Mouse (Mus musculus) thymus, postnatal 25 days (tissue): ENCODE data around the gene Tomm20.
A peak's percentile ranks its signal among the peaks of the same experiment; 100 is the strongest.
"Not testable (repeated sequence)": the region's sequence is repeated elsewhere in the genome, so short reads cannot be mapped to it uniquely, and the experiment has no call there.

Experiments used
- DNase-seq: peaks from one replicate; pipeline ENCODE4 v3.0.0; 2022

The Tomm20 gene

GRCm38 (mm10) chr8:126945730-126946163 lies at the start of gene Tomm20:
Tomm20 (minus strand) TSS chr8:126945844.
- peak; percentile 94 for DNase-seq

GRCm38 (mm10) chr8:126994506-126994905 lies 48.9 kb upstream of the Tomm20 start:
- no peak for DNase-seq

DNA sequence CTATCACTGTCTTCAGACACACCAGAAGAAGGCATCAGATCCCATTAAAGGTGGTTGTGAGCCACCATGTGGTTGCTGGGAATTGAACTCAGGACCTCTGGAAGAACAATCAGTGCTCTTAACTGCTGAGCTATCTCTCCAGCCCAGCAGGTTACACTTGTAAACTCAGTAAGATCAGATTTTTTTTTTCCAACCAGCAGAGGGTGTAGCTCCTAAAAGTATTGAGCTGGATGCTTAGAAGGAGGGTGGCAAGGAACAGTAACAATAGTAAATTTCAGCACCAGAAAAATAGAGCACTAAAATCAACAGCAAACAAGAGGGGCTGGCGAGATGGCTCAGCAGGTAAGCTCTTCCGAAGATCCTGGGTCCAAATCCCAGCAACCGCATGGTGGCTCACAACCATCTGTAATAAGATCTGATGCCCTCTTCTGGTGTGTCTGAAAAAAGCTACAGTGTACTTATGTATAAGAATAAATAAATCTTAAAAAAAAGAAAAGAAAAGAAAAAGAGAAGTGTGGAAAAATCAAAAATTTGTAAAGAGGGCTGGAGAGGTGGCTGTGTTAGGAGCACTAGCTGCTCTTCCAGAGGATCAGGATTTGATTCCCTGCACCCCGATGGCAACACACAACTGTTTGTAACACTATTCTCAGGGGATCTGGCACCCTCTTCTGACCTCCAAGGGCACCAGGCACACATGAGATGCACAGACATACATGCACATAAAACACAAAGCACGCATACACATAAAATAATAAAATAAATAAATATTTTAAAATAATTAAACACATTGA lies 43.9 kb upstream of the Tomm20 start:
- DNase-seq: no peak

- no peak for DNase-seq
Observed at GRCm38 (mm10) chr8:126988346-126989006, 42.8 kb upstream of the Tomm20 start.

DNA sequence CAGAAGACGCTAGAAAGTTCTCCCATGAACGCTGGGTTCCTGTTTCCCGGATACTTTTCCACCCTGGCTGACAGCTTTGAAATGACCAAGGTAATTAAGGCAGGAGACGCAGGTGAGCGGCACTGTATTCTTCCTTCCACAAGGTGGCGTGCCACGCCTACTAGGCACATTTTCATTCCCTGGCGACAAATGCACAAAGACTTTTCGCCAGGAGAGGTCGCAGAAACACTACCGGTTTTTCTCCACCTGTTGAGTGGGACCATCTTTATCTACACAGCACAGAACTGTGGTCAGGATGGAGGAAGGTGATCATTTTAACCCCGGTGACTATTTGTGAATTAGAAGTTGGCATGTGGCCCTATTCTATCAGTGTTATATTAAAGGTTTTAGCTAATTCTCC lies 40.9 kb upstream of the Tomm20 start:
- DNase-seq: peak; percentile 79

- DNase-seq: no peak
Observed at GRCm38 (mm10) chr8:126980046-126980445, 34.4 kb upstream of the Tomm20 start.

GRCm38 (mm10) chr8:126979091-126979920 lies 33.7 kb upstream of the Tomm20 start:
- no peak for DNase-seq

- DNase-seq: not testable (repeated sequence)
Observed at GRCm38 (mm10) chr8:126978535-126978934, 32.9 kb upstream of the Tomm20 start.

GRCm38 (mm10) chr8:126978028-126978427 lies 32.4 kb upstream of the Tomm20 start:
- DNase-seq: no peak

DNA sequence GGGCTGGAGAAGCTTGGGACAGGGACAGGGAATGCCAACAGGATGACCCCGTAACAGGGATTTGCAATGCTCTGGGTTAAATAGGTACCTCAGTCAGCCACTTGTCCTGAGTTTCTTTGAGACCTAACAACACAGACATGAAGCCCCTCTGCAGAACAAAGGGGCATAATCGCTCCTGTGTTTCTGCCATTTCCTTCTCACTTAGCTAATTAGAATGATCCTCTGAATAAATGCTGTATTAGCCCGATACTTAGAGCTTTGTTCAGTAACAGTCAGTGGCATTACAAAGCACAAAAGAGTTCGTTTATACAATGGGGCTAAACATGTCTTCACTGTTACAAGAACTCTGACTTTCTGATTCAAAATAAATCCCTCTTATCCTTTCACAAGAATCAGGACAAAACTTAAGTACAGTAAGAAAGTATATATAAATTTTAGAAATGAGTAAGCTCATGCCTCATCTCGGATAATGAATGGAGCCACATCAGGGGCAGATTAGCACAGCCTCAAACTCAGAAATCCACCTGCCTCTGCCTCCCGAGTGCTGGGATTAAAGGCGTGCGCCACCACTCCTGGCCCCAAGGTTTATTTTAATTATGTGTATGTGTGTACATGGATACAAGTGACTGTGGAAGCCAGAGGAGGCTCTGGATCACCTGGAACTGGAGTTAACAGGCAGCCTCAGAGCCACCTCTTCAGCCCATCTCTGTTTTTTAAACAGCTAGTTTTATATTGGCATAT lies 31.1 kb upstream of the Tomm20 start:
- DNase-seq: no peak

- no peak for DNase-seq
Observed at GRCm38 (mm10) chr8:126975706-126976105, 30.1 kb upstream of the Tomm20 start.

- DNase-seq: no peak
Observed at GRCm38 (mm10) chr8:126974511-126974910, 28.9 kb upstream of the Tomm20 start.

DNA sequence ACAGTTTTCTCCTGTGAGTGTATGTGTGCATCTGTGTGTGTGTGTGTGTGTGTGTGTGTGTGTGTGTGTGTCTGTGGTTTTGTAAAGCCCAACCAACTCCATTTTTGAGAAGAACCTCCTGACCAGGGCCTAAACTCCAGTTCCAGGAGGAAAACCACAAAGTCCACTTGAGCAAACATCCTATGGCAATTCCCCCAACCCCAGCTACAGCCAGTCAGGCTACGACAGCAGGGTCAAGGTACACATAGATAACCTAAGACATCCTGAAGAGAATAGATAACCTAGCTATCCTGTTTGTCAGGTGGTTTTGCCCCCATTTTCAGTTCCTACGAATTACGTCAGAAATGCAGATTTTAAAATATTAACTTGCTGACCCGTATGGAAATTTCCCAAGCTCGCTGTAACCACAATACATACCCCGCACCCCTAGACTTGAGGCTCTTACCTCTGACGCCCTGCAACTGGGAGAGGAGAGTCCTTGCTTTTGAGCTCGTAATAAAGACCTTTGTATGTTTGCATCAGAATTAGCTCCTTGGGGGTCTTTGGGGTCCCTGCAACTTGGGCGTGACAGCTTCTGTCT lies 28.1 kb upstream of the Tomm20 start:
- DNase-seq: no peak

GRCm38 (mm10) chr8:126972649-126973048 lies 27.0 kb upstream of the Tomm20 start:
- no peak for DNase-seq

DNA sequence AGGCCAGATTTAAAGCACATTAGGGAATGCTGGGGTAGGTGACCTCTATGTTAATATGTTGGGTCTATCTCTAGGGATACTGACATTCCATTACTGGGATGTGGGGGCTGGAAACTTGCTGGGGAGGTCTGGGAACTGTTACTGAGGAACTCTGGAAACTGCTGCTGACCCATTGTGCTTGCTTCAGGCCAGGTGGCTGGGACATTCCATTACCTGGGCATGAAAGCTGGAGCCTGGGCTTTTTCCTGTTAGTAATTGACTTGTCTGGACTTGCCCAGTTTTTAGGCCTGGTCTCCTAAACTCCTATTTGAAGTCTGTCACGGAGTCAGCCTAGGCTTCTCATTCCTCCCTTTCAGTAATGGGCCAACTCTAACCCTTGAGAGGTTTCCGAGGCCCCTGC lies 26.5 kb upstream of the Tomm20 start:
- no peak for DNase-seq

DNA sequence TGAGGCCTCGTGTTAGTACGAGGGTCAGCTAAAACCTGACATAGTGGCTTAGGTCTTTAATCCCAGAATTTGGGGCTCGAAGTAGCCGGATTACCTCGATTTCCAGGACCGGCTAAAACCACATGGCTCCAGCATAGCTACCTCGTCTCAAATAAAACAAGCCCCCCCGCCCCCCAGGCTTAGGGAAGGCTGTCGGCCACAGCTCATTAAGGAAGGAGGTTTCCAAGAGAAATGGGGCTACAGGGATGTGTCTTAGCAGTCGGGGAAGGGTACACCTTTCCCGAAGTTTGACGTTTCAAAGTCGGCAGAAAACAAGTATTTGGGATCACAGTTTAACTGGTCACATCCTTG lies 25.6 kb upstream of the Tomm20 start:
- DNase-seq: no peak

DNA sequence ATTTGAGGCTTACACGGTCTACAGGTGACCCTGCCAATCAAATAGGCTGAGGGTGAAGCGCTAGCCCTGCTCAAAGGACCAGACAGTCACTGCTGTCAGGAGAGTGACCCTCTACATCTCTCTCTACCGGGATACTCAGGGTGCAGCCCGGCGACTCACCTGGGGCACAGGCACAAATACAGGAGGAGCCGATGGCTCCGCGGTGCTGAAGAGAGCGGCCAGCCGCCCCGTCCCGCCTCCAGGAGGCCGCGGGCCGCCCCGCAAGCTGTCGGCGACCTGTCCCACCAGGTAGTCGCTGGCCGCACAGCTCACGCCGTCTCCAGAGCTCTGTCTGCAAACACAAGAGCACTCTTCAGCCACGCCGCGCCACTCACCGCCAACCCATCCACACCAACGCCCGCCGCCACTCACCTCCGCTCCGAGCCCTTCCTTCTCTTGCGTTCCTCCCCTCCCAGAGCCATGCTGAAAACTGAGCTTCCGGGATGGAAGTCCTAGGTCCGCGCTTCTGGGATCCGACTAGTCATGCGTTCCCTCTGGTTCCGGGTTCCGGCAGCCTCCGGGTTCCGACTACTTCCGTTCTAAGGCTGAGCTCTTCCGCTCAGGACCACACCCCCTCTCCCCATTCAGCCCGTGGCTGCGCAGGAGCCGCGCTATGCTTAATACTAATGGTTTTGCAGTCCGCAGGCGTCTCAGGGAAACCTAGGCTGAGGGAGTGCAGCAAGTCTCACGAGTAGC lies 25.1 kb upstream of the Tomm20 start, which contains the start of gene Rbm34:
Gene Rbm34, minus strand, starts transcription at position 493 of the 735 bp plus-strand sequence.
- DNase-seq: peak; percentile 95

- no peak for DNase-seq
Observed at GRCm38 (mm10) chr8:126969546-126969945, 23.9 kb upstream of the Tomm20 start.

- no peak for DNase-seq
Observed at GRCm38 (mm10) chr8:126968107-126968506, 22.5 kb upstream of the Tomm20 start.

DNA sequence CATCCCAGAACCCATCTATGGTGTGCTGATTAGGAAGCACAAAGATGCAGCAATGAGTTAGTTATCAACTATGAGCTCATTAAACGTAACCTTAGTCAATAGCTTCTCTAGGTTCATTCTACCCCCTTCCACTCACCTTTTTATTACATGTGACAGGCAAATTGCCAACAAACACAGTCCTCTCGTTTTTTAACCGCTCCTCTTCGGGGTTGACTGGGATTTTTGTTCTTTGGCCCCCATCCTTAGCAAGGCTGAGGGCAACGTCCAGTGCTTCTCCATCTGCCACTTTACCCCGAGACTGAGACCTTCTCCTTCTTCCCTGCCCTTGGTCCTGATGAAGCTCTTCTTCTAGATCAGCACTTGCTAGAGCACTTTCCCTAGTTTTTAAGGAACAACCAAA lies 19.6 kb upstream of the Tomm20 start:
- DNase-seq: no peak

- no peak for DNase-seq
Observed at GRCm38 (mm10) chr8:126962871-126963270, 17.2 kb upstream of the Tomm20 start.

DNA sequence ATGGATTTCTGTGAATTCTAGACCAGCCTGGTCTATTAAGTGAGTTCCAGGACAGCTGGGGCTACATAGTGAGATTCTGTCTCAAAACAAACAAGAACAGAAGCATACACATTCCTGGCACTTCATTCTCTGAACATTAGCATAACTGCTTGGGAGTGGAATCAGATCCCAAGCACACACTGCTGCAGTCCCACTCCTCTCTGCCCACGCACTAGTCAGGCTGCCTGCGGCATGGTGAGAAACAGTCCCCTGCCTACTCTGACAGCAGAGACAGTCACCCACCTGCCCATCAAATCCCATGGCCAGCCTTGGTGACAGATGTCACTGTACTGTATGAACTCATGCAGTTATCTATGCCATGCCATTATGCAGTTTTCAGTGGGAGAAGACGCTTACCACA lies 15.9 kb upstream of the Tomm20 start:
- DNase-seq: no peak
